Mouse (Mus musculus) neural tube, embryonic 13.5 days (tissue): ENCODE results near the gene Sema4d. TPM values are rescaled to one million over a fixed set of nuclear protein-coding genes. Genes with fewer than 3 reads are reported as not detected.

Experiments used
- ATAC-seq: fragments of 200-750 bp; cut with Nextera tagmentation; 2 replicates; pipeline ENCODE4 v1.8.0; 2017; ENCODE audit warnings: low read depth, mild to moderate bottlenecking, moderate TSS enrichment, moderate library complexity
- H3K27ac ChIP-seq: fragments of 300-500 bp; sonication (generic); replicated peaks from 2 replicates; pipeline ENCODE4 v1.5.1; 2015; ENCODE audit warnings: moderate library complexity, mild to moderate bottlenecking, inconsistent platforms
- H3K27me3 ChIP-seq: fragments of 300-500 bp; sonication (generic); 2 replicates; pipeline ENCODE4 v1.6.1; 2015; ENCODE audit warnings: mild to moderate bottlenecking, inconsistent platforms
- H3K36me3 ChIP-seq: fragments of 300-500 bp; sonication (generic); 2 replicates; pipeline ENCODE4 v1.6.1; 2015; ENCODE audit warnings: mild to moderate bottlenecking, inconsistent platforms
- H3K4me1 ChIP-seq: fragments of 300-500 bp; sonication (generic); replicated peaks from 2 replicates; pipeline ENCODE4 v1.6.1; 2015; ENCODE audit warnings: inconsistent platforms
- H3K4me2 ChIP-seq: fragments of 300-500 bp; sonication (generic); 2 replicates; pipeline ENCODE4 v1.6.1; 2015; ENCODE audit warnings: inconsistent platforms, mild to moderate bottlenecking, moderate library complexity
- H3K4me3 ChIP-seq: fragments of 300-500 bp; sonication (generic); 2 replicates; pipeline ENCODE4 v1.5.1; 2015; ENCODE audit warnings: mild to moderate bottlenecking, inconsistent platforms
- H3K9ac ChIP-seq: fragments of 300-500 bp; sonication (generic); 2 replicates; pipeline ENCODE4 v1.6.1; 2015; ENCODE audit warnings: moderate library complexity, mild to moderate bottlenecking, inconsistent platforms
- H3K9me3 ChIP-seq: fragments of 300-500 bp; sonication (generic); 2 replicates; pipeline ENCODE4 v1.6.1; 2016; ENCODE audit warnings: inconsistent platforms
- WGBS: fragments of 180-500 bp; shearing (Covaris S2); methylation state at CpG from one replicate; pipeline ENCODE4 v1.1.7; 2015; 5-methylcytosine and 5-hydroxymethylcytosine counted together
- polyA plus RNA-seq: library from polyadenylated mRNA; unstranded; fragments of >200 nt; fragmentation: Nextera tagmentation; extraction: Ambion mirVana; gene quantifications from 2 replicates; pipeline ENCODE4 v1.2.1, GENCODE M21; 2015

Sema4d gene
- polyA plus RNA-seq, 1 experiment from 2014 or later = 14.3 TPM

- Histone ChIP-seq H3K27me3 (no peaks in the 10 kb centered on the region), H3K36me3 (no peaks in the 10 kb centered on the region), H3K9ac (no peak overlapping the region), H3K9me3 (no peaks in the 10 kb centered on the region), H3K4me1 (peaks cover 6% of the 10 kb centered on the region), H3K4me2 (no peak overlapping the region), H3K27ac (no peak overlapping the region), H3K4me3 (no peak overlapping the region)
- ATAC-seq = no peak
- WGBS = 75% methylated on average over 10 of the region's 10 CpGs
Measured at GRCm38 (mm10) chr13:51771802-51772206, 21.7 kb downstream of the Sema4d start.

GRCm38 (mm10) chr13:51770647-51771427, 22.7 kb downstream of the Sema4d start:
- no peak for ATAC-seq
- Histone ChIP-seq H3K4me2 (no peak overlapping the region), H3K36me3 (no peaks in the 10 kb centered on the region), H3K27ac (no peak overlapping the region), H3K4me3 (no peak overlapping the region), H3K27me3 (no peaks in the 10 kb centered on the region), H3K4me1 (no peaks in the 10 kb centered on the region), H3K9ac (no peak overlapping the region), H3K9me3 (no peaks in the 10 kb centered on the region)
- WGBS = 93% methylated on average over 14 of the region's 14 CpGs

DNA sequence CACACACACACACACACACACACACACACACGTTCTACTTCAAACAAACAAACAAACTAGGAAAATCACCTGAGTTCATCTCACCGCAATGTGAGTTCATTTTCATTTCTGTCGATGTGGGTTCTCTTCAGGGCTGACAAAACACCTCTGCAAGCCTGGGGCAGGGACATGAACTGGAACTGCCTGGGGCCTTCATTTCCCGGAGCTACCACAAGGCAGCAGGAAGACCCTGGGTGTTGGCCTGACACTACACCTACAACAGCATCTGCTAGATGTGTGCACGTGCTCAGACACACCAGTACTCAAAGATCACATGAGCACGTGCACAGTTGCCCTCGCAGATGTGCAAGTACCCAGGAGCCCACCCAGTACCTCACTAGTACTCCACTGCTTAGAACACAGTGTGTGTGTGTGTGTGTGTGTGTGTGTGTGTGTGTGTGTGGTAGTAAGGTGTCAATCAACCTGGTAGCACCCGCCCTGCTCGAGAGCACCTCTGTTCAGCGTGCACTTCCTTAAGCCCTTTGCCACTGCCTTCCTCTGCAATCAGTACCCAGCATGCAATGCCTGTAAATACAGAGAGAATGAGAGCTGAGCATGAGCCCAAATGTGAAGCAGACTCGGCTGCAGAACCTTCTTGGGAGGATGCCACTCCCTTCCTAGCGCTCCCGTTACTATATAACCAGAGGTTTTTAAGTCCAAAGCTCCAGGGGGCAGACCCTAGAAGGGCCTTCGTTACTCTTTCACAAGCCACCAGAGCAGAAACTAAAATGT, 25.4 kb downstream of the Sema4d start:
- H3K36me3 ChIP-seq = no peaks in the 10 kb centered on the region
- 78% methylated on average over 14 of the region's 14 CpGs for WGBS
- no peaks in the 10 kb centered on the region for H3K9me3 ChIP-seq
- no peak overlapping the region for H3K27ac ChIP-seq
- H3K27me3 ChIP-seq = no peaks in the 10 kb centered on the region
- H3K4me2 ChIP-seq = no peak overlapping the region
- H3K4me3 ChIP-seq = no peak overlapping the region
- 0 out of 2 replicates have a peak, but pooled peaks cover 2% of the 10 kb centered on the region for H3K4me1 ChIP-seq
- no peak for ATAC-seq
- no peak overlapping the region for H3K9ac ChIP-seq

DNA sequence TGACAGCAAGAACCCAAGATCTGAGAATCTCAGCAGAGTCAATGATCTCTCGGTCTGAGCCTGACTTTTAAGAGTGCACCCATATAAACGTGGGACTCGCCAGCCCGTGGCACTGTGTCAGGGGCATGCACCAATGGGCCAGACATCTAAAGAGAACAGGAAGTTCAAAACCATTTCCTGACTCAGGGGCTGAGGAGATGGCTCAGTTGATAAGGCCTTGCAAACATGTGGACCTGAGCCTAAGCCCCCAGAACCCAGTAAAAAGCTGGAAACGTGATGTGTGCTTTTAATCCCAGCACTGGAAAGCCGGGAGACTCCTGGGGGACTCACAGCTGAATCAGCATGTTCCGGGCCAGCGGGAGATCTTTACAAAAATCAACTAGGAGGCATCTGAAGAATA, 26.0 kb downstream of the Sema4d start:
- WGBS = 81% methylated on average over 8 of the region's 8 CpGs
- Histone ChIP-seq H3K4me2 (no peak overlapping the region), H3K9ac (no peak overlapping the region), H3K4me1 (peaks cover 7% of the 10 kb centered on the region), H3K4me3 (no peak overlapping the region), H3K27me3 (no peaks in the 10 kb centered on the region), H3K27ac (no peak overlapping the region), H3K36me3 (no peaks in the 10 kb centered on the region), H3K9me3 (no peaks in the 10 kb centered on the region)
- no peak for ATAC-seq

DNA sequence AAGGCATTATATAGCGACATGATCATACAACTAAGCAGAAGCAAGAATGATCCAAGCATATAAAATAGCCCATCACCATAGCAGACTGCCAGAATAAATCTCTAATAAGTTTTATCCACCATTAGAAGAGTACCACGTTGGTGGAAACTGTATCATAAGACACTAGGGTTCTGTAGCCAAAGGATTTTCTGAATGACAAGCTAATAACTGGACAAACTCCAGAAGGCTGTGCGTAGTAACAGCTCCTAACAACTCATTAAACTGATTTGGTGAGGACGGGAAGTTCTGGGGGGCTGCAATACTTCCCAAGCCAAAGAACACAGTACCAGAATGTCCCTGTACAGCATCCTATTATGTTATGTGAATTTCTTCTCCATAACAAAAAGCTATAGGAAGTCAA, 26.8 kb downstream of the Sema4d start:
- no peak overlapping the region for H3K9ac ChIP-seq
- no peaks in the 10 kb centered on the region for H3K27me3 ChIP-seq
- H3K4me1 ChIP-seq = peaks cover 13% of the 10 kb centered on the region
- no peak overlapping the region for H3K27ac ChIP-seq
- no peak for ATAC-seq
- H3K9me3 ChIP-seq = no peaks in the 10 kb centered on the region
- no peaks in the 10 kb centered on the region for H3K36me3 ChIP-seq
- WGBS = 94% methylated on average over 4 of the region's 4 CpGs
- no peak overlapping the region for H3K4me3 ChIP-seq
- no peak overlapping the region for H3K4me2 ChIP-seq

- ATAC-seq = no peak
- Histone ChIP-seq H3K9me3 (no peaks in the 10 kb centered on the region), H3K4me3 (no peak overlapping the region), H3K27me3 (no peaks in the 10 kb centered on the region), H3K4me2 (no peak overlapping the region), H3K27ac (no peak overlapping the region), H3K9ac (no peak overlapping the region), H3K36me3 (no peaks in the 10 kb centered on the region), H3K4me1 (peaks cover 25% of the 10 kb centered on the region)
- 67% methylated on average over 5 of the region's 5 CpGs for WGBS
Measured at GRCm38 (mm10) chr13:51765369-51765768, 28.2 kb downstream of the Sema4d start.

GRCm38 (mm10) chr13:51763019-51763698, 30.4 kb downstream of the Sema4d start:
- ATAC-seq = no peak
- no peaks in the 10 kb centered on the region for H3K36me3 ChIP-seq
- H3K4me2 ChIP-seq = no peak overlapping the region
- H3K9ac ChIP-seq = no peak overlapping the region
- 82% methylated on average over 12 of the region's 12 CpGs for WGBS
- no peaks in the 10 kb centered on the region for H3K27me3 ChIP-seq
- H3K4me3 ChIP-seq = no peak overlapping the region
- H3K4me1 ChIP-seq = peaks cover 36% of the 10 kb centered on the region
- H3K27ac ChIP-seq = no peak overlapping the region; the same call in 1 of the 2 replicates
- no peaks in the 10 kb centered on the region for H3K9me3 ChIP-seq

GRCm38 (mm10) chr13:51761186-51761813, 32.2 kb downstream of the Sema4d start:
- Histone ChIP-seq H3K4me3 (no peak overlapping the region), H3K4me2 (no peak overlapping the region)
- 28% methylated on average over 10 of the region's 10 CpGs for WGBS

GRCm38 (mm10) chr13:51759256-51759987, 34.1 kb downstream of the Sema4d start:
- ATAC-seq = no peak
- Histone ChIP-seq H3K27me3 (no peaks in the 10 kb centered on the region), H3K4me2 (no peak overlapping the region), H3K27ac (no peak overlapping the region), H3K9me3 (no peaks in the 10 kb centered on the region), H3K4me1 (peaks cover 46% of the 10 kb centered on the region), H3K9ac (no peak overlapping the region), H3K36me3 (no peaks in the 10 kb centered on the region), H3K4me3 (no peak overlapping the region)
- WGBS = 84% methylated on average over 6 of the region's 6 CpGs

More at GRCm38 (mm10) chr13:51761186-51761813, 32.2 kb downstream of the Sema4d start:
- Histone ChIP-seq H3K36me3 (no peaks in the 10 kb centered on the region), H3K9me3 (no peaks in the 10 kb centered on the region), H3K27me3 (no peaks in the 10 kb centered on the region), H3K9ac (0 out of 2 replicates have a peak overlapping the region, but pooled peaks have one; percentile 3), H3K27ac (peak overlapping the region; percentile 77), H3K4me1 (peaks cover 42% of the 10 kb centered on the region)
- ATAC-seq = peak; percentile 48; the same call in 1 of the 2 replicates

DNA sequence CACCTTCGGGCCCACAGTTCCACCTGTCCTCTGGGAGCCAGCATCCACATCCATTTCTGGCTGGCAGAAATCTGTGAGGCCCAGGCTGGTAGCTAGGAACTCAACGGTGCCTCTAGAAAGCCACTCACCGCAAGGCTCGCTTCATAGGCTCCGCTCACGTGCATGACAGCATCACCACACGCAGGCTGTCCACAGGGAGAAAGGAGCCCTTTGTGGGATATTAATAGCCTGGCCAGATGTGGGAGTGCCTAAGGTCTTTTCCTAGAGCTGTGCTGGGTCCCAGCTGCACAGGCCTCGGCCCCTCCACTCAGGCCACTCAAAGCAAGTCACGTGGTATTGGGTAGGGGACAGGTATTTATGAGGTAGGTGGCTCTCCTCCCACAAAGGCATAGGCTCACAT, 35.1 kb downstream of the Sema4d start:
- no peak overlapping the region for H3K4me2 ChIP-seq
- 64% methylated on average over 9 of the region's 9 CpGs for WGBS
- H3K9me3 ChIP-seq = no peaks in the 10 kb centered on the region
- peak overlapping the region; percentile 13; the same call in 1 of the 2 replicates for H3K27ac ChIP-seq
- H3K36me3 ChIP-seq = no peaks in the 10 kb centered on the region
- H3K27me3 ChIP-seq = no peaks in the 10 kb centered on the region
- H3K9ac ChIP-seq = no peak overlapping the region
- no peak overlapping the region for H3K4me3 ChIP-seq
- H3K4me1 ChIP-seq = peaks cover 56% of the 10 kb centered on the region
- no peak for ATAC-seq

DNA sequence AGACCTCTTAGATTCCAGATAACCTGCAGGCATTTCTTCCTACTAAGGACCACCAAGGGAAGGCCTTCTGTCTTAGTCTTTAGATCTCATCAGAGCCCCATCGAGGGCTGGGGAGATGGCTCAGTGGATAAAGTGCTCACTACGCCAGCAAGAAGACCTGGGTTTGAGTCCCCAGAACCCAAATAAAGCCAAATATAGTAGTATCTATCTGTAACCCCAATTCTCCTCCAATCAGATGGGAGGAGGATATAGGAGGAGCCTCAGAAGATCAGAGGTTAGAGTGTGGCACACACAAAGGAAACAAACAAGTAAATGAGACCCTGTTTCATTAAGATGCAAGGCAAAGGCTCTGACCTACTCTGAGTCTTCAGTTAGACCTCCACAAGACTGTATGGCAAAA, 36.4 kb downstream of the Sema4d start:
- Histone ChIP-seq H3K4me3 (no peak overlapping the region), H3K4me1 (peaks cover 59% of the 10 kb centered on the region), H3K9ac (no peak overlapping the region), H3K27ac (no peak overlapping the region), H3K27me3 (no peaks in the 10 kb centered on the region), H3K36me3 (no peaks in the 10 kb centered on the region), H3K4me2 (no peak overlapping the region), H3K9me3 (no peaks in the 10 kb centered on the region)
- 75% methylated on average over 2 of the region's 2 CpGs for WGBS
- no peak for ATAC-seq
